Mouse (Mus musculus) intestine, embryonic 14.5 days (tissue): ENCODE measurements around the gene Fgfr2. TPM values are rescaled to one million over a fixed set of nuclear protein-coding genes. Genes with fewer than 3 reads are reported as not detected.

Experiments
- ATAC-seq: fragments of 200-750 bp; cut with Nextera tagmentation; replicated peaks from 2 replicates; pipeline ENCODE4 v1.8.0; 2017; ENCODE audit warnings: low read depth, moderate number of reproducible peaks, moderate TSS enrichment, moderate library complexity; ENCODE audit not compliant: low FRiP score, low TSS enrichment
- DNase-seq: peaks from one replicate; pipeline ENCODE4 v3.0.0-alpha.2; 2018; ENCODE audit warnings: low spot score
- H3K27ac ChIP-seq: fragments of 300-500 bp; sonication (generic); 2 replicates; pipeline ENCODE4 v1.5.1; 2014; ENCODE audit warnings: low read depth, mild to moderate bottlenecking, control low read depth
- H3K27me3 ChIP-seq: fragments of 300-500 bp; sonication (generic); replicated peaks from 2 replicates; pipeline ENCODE4 v1.6.1; 2014; ENCODE audit warnings: low read length, control low read depth; ENCODE audit not compliant: control insufficient read depth, insufficient read depth
- H3K36me3 ChIP-seq: fragments of 300-500 bp; sonication (generic); 2 replicates; pipeline ENCODE4 v1.6.1; 2014; ENCODE audit warnings: low read length, control low read depth; ENCODE audit not compliant: control insufficient read depth, insufficient read depth
- H3K4me1 ChIP-seq: fragments of 300-500 bp; sonication (generic); replicated peaks from 2 replicates; pipeline ENCODE4 v1.6.1; 2014; ENCODE audit warnings: low read length, control low read depth, mixed read lengths; ENCODE audit not compliant: control insufficient read depth, insufficient read depth
- H3K4me2 ChIP-seq: fragments of 300-500 bp; sonication (generic); 2 replicates; pipeline ENCODE4 v1.6.1; 2014; ENCODE audit warnings: low read length
- H3K4me3 ChIP-seq: fragments of 300-500 bp; sonication (generic); 2 replicates; pipeline ENCODE4 v1.5.1; 2014; ENCODE audit warnings: low read depth, low read length, control low read depth, mixed read lengths
- H3K9ac ChIP-seq: fragments of 300-500 bp; sonication (generic); 2 replicates; pipeline ENCODE4 v1.6.1; 2014; ENCODE audit warnings: mild to moderate bottlenecking, low read length
- H3K9me3 ChIP-seq: fragments of 300-500 bp; sonication (generic); 2 replicates; pipeline ENCODE4 v1.6.1; 2016; ENCODE audit warnings: low read length, control low read depth; ENCODE audit not compliant: control insufficient read depth
- WGBS: fragments of 180-500 bp; shearing (Covaris S2); extraction: QIAGEN DNeasy Blood & Tissue Kit; methylation state at CpG from one replicate; pipeline ENCODE4 v1.1.7; 2014; 5-methylcytosine and 5-hydroxymethylcytosine counted together
- polyA plus RNA-seq: library from polyadenylated mRNA; unstranded; fragments of >200 nt; fragmentation: Nextera tagmentation; extraction: Ambion mirVana; gene quantifications from 2 replicates; pipeline ENCODE4 v1.2.1, GENCODE M21; 2014

Gene Fgfr2
- polyA plus RNA-seq, 1 experiment from 2014 or later, result 105 TPM

- peak overlapping the region; percentile 33; the same call in 1 of the 2 replicates for H3K27ac ChIP-seq
- 56% methylated on average over 3 of the region's 3 CpGs for WGBS
Measured at GRCm38 (mm10) chr7:130726185-130726584, 2397.0 kb downstream of the Fgfr2 start.

GRCm38 (mm10) chr7:130720646-130721335, 2402.4 kb downstream of the Fgfr2 start:
- Histone ChIP-seq H3K9me3 (no peaks in the 10 kb centered on the region), H3K27me3 (no peaks in the 10 kb centered on the region), H3K4me3 (no peak overlapping the region), H3K9ac (no peak overlapping the region), H3K27ac (no peak overlapping the region), H3K4me1 (peaks cover 11% of the 10 kb centered on the region; the same call in 1 of the 2 replicates), H3K36me3 (peaks cover 27% of the 10 kb centered on the region), H3K4me2 (no peak overlapping the region)
- WGBS, result 73% methylated on average over 9 of the region's 9 CpGs
- DNase-seq (no peak), ATAC-seq (no peak)

More at GRCm38 (mm10) chr7:130726185-130726584, 2397.0 kb downstream of the Fgfr2 start:
- H3K4me2 ChIP-seq, result no peak overlapping the region
- H3K4me1 ChIP-seq, result peaks cover 18% of the 10 kb centered on the region
- H3K9me3 ChIP-seq, result no peaks in the 10 kb centered on the region
- peaks cover 27% of the 10 kb centered on the region for H3K36me3 ChIP-seq
- DNase-seq, result no peak
- no peak overlapping the region for H3K4me3 ChIP-seq
- no peak overlapping the region for H3K9ac ChIP-seq
- no peaks in the 10 kb centered on the region for H3K27me3 ChIP-seq
- ATAC-seq, result no peak

GRCm38 (mm10) chr7:130719931-130720598, 2403.1 kb downstream of the Fgfr2 start:
- peaks cover 27% of the 10 kb centered on the region for H3K36me3 ChIP-seq
- H3K27ac ChIP-seq, result no peak overlapping the region; the same call in 1 of the 2 replicates
- H3K4me3 ChIP-seq, result no peak overlapping the region
- ATAC-seq (no peak), DNase-seq (no peak)
- WGBS, result 45% methylated on average over 16 of the region's 16 CpGs
- H3K4me2 ChIP-seq, result no peak overlapping the region
- H3K9ac ChIP-seq, result no peak overlapping the region
- H3K9me3 ChIP-seq, result no peaks in the 10 kb centered on the region
- H3K27me3 ChIP-seq, result no peaks in the 10 kb centered on the region
- peaks cover 10% of the 10 kb centered on the region; the same call in 1 of the 2 replicates for H3K4me1 ChIP-seq

- ATAC-seq (no peak), DNase-seq (no peak)
- Histone ChIP-seq H3K4me2 (no peak overlapping the region), H3K27me3 (no peaks in the 10 kb centered on the region), H3K4me1 (peaks cover 14% of the 10 kb centered on the region; the same call in 1 of the 2 replicates), H3K27ac (no peak overlapping the region), H3K4me3 (no peak overlapping the region), H3K36me3 (peaks cover 22% of the 10 kb centered on the region), H3K9ac (no peak overlapping the region), H3K9me3 (no peaks in the 10 kb centered on the region)
- 89% methylated on average over 6 of the region's 6 CpGs for WGBS
Measured at GRCm38 (mm10) chr7:130716989-130717388, 2406.2 kb downstream of the Fgfr2 start.

- H3K27me3 ChIP-seq, result no peaks in the 10 kb centered on the region
- ATAC-seq, result no peak
- peaks cover 14% of the 10 kb centered on the region; the same call in 1 of the 2 replicates for H3K4me1 ChIP-seq
- no peak overlapping the region for H3K9ac ChIP-seq
- peaks cover 22% of the 10 kb centered on the region for H3K36me3 ChIP-seq
- DNase-seq, result no peak
- H3K9me3 ChIP-seq, result no peaks in the 10 kb centered on the region
- 86% methylated on average over 4 of the region's 4 CpGs for WGBS
- no peak overlapping the region for H3K4me2 ChIP-seq
- H3K4me3 ChIP-seq, result no peak overlapping the region
- no peak overlapping the region for H3K27ac ChIP-seq
Measured at GRCm38 (mm10) chr7:130716341-130716740, 2406.8 kb downstream of the Fgfr2 start.

- peaks cover 15% of the 10 kb centered on the region; the same call in 1 of the 2 replicates for H3K4me1 ChIP-seq
- no peak overlapping the region for H3K27ac ChIP-seq
- WGBS, result 99% methylated on average over 3 of the region's 3 CpGs
- no peak for ATAC-seq
- no peak for DNase-seq
- no peak overlapping the region for H3K9ac ChIP-seq
- H3K9me3 ChIP-seq, result no peaks in the 10 kb centered on the region
- H3K36me3 ChIP-seq, result peaks cover 22% of the 10 kb centered on the region
- H3K27me3 ChIP-seq, result no peaks in the 10 kb centered on the region
- H3K4me2 ChIP-seq, result no peak overlapping the region
- no peak overlapping the region for H3K4me3 ChIP-seq
Measured at GRCm38 (mm10) chr7:130715467-130715866, 2407.7 kb downstream of the Fgfr2 start.

- Histone ChIP-seq H3K27me3 (no peaks in the 10 kb centered on the region), H3K4me2 (no peak overlapping the region), H3K9me3 (no peaks in the 10 kb centered on the region), H3K36me3 (peaks cover 17% of the 10 kb centered on the region), H3K4me3 (no peak overlapping the region), H3K27ac (no peak overlapping the region), H3K4me1 (peaks cover 27% of the 10 kb centered on the region), H3K9ac (no peak overlapping the region)
- DNase-seq (no peak), ATAC-seq (no peak)
- WGBS, result 54% methylated on average over 6 of the region's 6 CpGs
Measured at GRCm38 (mm10) chr7:130713319-130713718, 2409.8 kb downstream of the Fgfr2 start.

- WGBS, result 76% methylated on average over 6 of the region's 7 CpGs
- DNase-seq (no peak), ATAC-seq (no peak)
- Histone ChIP-seq H3K4me2 (no peak overlapping the region), H3K27ac (no peak overlapping the region), H3K27me3 (no peaks in the 10 kb centered on the region), H3K4me1 (peaks cover 31% of the 10 kb centered on the region), H3K4me3 (no peak overlapping the region), H3K9ac (no peak overlapping the region), H3K36me3 (peaks cover 5% of the 10 kb centered on the region), H3K9me3 (no peaks in the 10 kb centered on the region)
Measured at GRCm38 (mm10) chr7:130711851-130712250, 2411.3 kb downstream of the Fgfr2 start.
